Mouse (Mus musculus) CH12.LX (cell line): ENCODE results near the gene Olfr18.

Experiments
- CTCF ChIP-seq, 2 experiments: IDR thresholded peaks in 1 of 2; conservative IDR thresholded peaks in 1 of 2; 2 replicates each; pipeline ENCODE4 v1.5.1; 2011 to 2012; ENCODE audit warnings: low read depth in 2 of 2, low read length in 2 of 2, improper control_type of control experiment in 1 of 2, inconsistent platforms in 1 of 2, mild to moderate bottlenecking in 1 of 2, moderate library complexity in 1 of 2
- EP300 ChIP-seq: IDR thresholded peaks from 2 replicates; pipeline ENCODE4 v1.6.1; 2011; ENCODE audit warnings: low read length, improper control_type of control experiment
- HCFC1 ChIP-seq: IDR thresholded peaks from 2 replicates; pipeline ENCODE4 v1.6.1; 2012; ENCODE audit warnings: low read depth, mild to moderate bottlenecking, inconsistent platforms, low read length, improper control_type of control experiment
- MAZ ChIP-seq: IDR thresholded peaks from 2 replicates; pipeline ENCODE4 v1.6.1; 2012; ENCODE audit warnings: low read depth, mild to moderate bottlenecking, inconsistent platforms, low read length, improper control_type of control experiment, moderate library complexity
- POLR2A ChIP-seq: IDR thresholded peaks from 2 replicates; pipeline ENCODE4 v1.6.1; 2011; ENCODE audit warnings: low read depth, mild to moderate bottlenecking, improper control_type of control experiment, low read length

GRCm38 (mm10) chr9:20384532-20385342 is 48.8 kb upstream of the Olfr18 start, which contains the start of gene Zfp560:
- peak; percentile 95 for TF ChIP-seq HCFC1
- TF ChIP-seq EP300, result no peak
- TF ChIP-seq POLR2A, result peak; percentile 80
- TF ChIP-seq CTCF (conservative IDR thresholded peaks at IDR 0.05 in 1 of 2, IDR thresholded peaks at IDR 0.05 in 1 of 2; ENCODE audit: low read depth in 2 of 2, low read length in 2 of 2), result peak; percentile 33 to 52; a peak in 3 of 4 replicates
- TF ChIP-seq MAZ, result 0 out of 2 replicates have a peak, but pooled peaks have one; percentile 40
